Mouse (Mus musculus): ENCODE measurements around the gene Drc3.
A peak's percentile ranks its signal among the peaks of the same experiment; 100 is the strongest.

Gene Drc3

DNA sequence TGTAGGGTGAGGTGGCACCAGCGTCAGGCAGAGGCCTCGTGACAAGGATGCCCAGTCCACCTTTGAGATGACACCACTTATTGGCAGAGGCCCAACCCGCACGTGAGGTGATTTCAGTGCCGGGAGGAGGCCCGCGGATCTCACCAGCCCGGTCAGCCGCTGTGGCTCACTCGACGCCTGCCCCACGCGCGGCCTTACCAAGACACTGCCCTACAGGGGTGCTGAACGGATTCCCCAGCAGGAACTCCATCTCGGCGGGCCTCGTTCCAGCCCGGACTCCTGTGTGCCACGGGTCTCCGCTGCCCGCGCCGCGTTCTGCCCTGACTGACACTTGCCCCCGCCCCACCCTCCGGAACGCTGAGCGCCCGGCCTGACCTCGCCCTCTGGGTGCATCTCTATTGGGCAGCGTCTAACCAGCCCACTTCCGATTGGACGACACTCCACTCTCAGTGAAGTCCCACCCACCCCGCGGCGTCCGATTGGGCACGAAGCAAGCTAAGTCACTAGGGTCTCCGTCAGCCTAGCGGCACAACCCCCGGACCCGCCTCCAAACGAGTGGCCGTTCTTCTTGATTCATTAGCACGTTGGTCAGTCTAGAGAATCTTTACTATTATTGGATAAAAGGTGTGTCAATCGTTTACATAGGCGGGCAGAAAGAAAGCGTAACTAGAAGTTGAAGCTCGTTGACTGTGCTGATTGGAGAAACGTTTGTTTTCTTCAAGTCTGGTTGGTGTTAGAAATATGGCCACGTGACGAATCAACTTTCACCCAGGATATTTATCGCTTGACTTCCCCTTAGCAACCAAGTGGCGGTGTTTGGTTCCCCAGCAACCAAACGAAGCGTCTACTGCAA lies at the start of gene Drc3, which contains the start of gene Tom1l2:
TSS of gene Drc3 (plus strand) at position 771 of the 853 bp plus-strand sequence.
TSS of gene Tom1l2 (minus strand) at position 347 of the 853 bp plus-strand sequence.
- H3K27me3 ChIP-seq (ENCODE audit: control insufficient read depth, insufficient read depth, low read length, poor library complexity, severe bottlenecking): no peaks in the 10 kb centered on the region
- no peaks in the 10 kb centered on the region for H3K36me3 ChIP-seq (ENCODE audit: control insufficient read depth, insufficient read depth, low read length, poor library complexity, severe bottlenecking)
- DNase-seq (ENCODE audit: low read depth, low spot score): peak; percentile 100

- no peak for DNase-seq (ENCODE audit: low read depth, low spot score)
- H3K27me3 ChIP-seq (ENCODE audit: control insufficient read depth, insufficient read depth, low read length, poor library complexity, severe bottlenecking): no peaks in the 10 kb centered on the region
- H3K36me3 ChIP-seq (ENCODE audit: control insufficient read depth, insufficient read depth, low read length, poor library complexity, severe bottlenecking): no peaks in the 10 kb centered on the region
Observed at GRCm38 (mm10) chr11:60303497-60303896, 49.6 kb upstream of the Drc3 start.

- Histone ChIP-seq H3K27me3 (ENCODE audit: control insufficient read depth, insufficient read depth, low read length, poor library complexity, severe bottlenecking) (no peaks in the 10 kb centered on the region), H3K36me3 (ENCODE audit: control insufficient read depth, insufficient read depth, low read length, poor library complexity, severe bottlenecking) (no peaks in the 10 kb centered on the region)
- DNase-seq (ENCODE audit: low read depth, low spot score): peak; percentile 68
Observed at GRCm38 (mm10) chr11:60305611-60306010, 47.5 kb upstream of the Drc3 start.

GRCm38 (mm10) chr11:60306834-60307233 lies 46.3 kb upstream of the Drc3 start:
- no peaks in the 10 kb centered on the region for H3K27me3 ChIP-seq (ENCODE audit: control insufficient read depth, insufficient read depth, low read length, poor library complexity, severe bottlenecking)
- H3K36me3 ChIP-seq (ENCODE audit: control insufficient read depth, insufficient read depth, low read length, poor library complexity, severe bottlenecking): no peaks in the 10 kb centered on the region
- peak; percentile 58 for DNase-seq (ENCODE audit: low read depth, low spot score)

- Histone ChIP-seq H3K27me3 (ENCODE audit: control insufficient read depth, insufficient read depth, low read length, poor library complexity, severe bottlenecking) (no peaks in the 10 kb centered on the region), H3K36me3 (ENCODE audit: control insufficient read depth, insufficient read depth, low read length, poor library complexity, severe bottlenecking) (no peaks in the 10 kb centered on the region)
- peak; percentile 66 for DNase-seq (ENCODE audit: low read depth, low spot score)
Observed at GRCm38 (mm10) chr11:60307375-60307825, 45.7 kb upstream of the Drc3 start.

GRCm38 (mm10) chr11:60308061-60308460 lies 45.1 kb upstream of the Drc3 start:
- Histone ChIP-seq H3K27me3 (ENCODE audit: control insufficient read depth, insufficient read depth, low read length, poor library complexity, severe bottlenecking) (no peaks in the 10 kb centered on the region), H3K36me3 (ENCODE audit: control insufficient read depth, insufficient read depth, low read length, poor library complexity, severe bottlenecking) (0 out of 2 replicates have a peak, but pooled peaks cover under 1% of the 10 kb centered on the region)
- DNase-seq (ENCODE audit: low read depth, low spot score): no peak

DNA sequence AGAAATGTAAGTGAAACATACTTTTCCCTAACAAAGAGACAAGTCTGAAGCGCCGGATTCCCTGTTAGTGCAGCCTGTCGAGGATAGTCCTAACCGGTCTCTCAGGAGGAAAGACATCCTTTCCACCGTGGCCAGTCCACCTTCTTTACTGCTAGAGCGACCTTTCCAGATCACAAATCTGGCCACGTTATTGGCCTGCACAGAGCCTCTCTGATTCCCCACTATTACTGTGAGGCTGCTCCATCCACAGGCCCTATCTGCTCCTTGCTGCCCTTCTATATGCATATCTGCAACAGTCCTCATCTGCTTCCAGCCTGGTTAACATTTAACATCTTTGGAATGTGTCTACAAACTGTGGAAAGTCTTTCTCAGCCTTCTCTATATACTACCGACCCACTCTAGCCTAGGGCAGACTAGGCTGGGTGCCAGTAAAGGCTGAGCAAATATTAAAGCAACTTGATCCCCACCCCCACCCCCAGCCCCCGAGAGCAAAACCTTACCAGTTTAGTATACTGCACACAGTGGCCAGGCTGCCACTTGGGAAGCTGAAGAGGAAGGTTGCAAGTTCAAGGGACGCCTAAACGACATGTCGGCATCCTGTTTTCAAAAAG lies 44.5 kb upstream of the Drc3 start:
- no peak for DNase-seq (ENCODE audit: low read depth, low spot score)
- 0 out of 2 replicates have a peak, but pooled peaks cover 2% of the 10 kb centered on the region for H3K36me3 ChIP-seq (ENCODE audit: control insufficient read depth, insufficient read depth, low read length, poor library complexity, severe bottlenecking)
- H3K27me3 ChIP-seq (ENCODE audit: control insufficient read depth, insufficient read depth, low read length, poor library complexity, severe bottlenecking): no peaks in the 10 kb centered on the region

GRCm38 (mm10) chr11:60309875-60310274 lies 43.3 kb upstream of the Drc3 start:
- DNase-seq (ENCODE audit: low read depth, low spot score): no peak
- Histone ChIP-seq H3K36me3 (ENCODE audit: control insufficient read depth, insufficient read depth, low read length, poor library complexity, severe bottlenecking) (0 out of 2 replicates have a peak, but pooled peaks cover 2% of the 10 kb centered on the region), H3K27me3 (ENCODE audit: control insufficient read depth, insufficient read depth, low read length, poor library complexity, severe bottlenecking) (no peaks in the 10 kb centered on the region)

DNA sequence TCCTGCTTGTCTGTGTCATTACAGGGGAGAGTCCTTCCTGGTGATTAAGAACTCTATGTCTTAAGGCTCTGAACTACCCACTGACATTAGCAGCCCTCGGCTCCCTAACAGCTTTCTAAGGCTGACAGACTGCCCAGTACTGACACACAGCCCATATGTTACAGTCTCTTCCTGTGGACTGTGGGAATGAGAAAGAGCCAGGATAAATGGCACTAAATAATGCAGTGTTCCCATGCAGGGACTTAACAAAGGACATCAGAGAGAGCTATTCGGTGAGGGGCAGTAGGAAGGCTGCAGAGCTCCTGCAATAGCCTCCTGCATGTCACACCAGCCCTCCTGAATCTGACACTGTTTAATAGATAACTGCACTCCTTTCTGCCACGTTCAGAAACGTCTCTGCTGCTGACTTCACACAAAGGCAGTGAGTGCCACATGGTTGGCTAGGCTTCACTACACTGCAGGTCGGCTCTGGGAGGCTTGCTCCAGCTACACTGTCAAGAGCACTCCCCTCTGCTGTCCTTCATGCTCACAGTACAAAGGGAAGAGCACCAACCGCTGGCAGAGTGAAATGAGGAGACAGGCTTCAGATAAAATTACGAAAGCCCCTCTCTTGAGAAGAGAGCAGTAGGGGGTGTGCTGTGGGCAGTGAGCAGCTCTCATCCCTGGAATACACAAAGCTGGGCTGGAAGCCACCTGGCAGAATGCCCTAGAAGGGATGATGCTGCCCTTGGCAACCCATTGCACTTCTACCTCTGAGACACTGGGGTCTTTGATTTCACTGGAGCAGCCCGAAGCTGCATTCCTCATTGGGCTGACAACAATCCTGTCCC lies 41.9 kb upstream of the Drc3 start:
- Histone ChIP-seq H3K36me3 (ENCODE audit: control insufficient read depth, insufficient read depth, low read length, poor library complexity, severe bottlenecking) (0 out of 2 replicates have a peak, but pooled peaks cover 2% of the 10 kb centered on the region), H3K27me3 (ENCODE audit: control insufficient read depth, insufficient read depth, low read length, poor library complexity, severe bottlenecking) (no peaks in the 10 kb centered on the region)
- DNase-seq (ENCODE audit: low read depth, low spot score): no peak

DNA sequence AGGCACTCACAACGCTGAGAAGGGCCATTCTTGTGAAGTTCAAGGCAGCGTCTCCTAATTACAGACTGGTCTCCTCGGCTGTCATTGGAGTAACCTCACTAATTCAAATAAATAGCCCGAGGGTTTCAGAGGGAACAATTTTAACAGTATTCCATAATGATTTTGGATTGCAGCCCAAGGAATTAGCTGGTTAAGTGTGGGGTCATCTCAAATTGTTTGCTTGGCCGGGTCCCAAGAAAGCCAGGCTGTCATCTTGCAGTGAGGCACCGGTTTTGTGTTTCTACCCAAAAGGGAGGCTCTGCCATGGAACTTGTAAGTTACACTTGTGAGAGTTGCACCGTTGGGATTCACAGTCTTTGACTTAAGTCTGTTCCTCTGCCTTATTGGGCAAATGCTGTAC lies 36.9 kb upstream of the Drc3 start:
- Histone ChIP-seq H3K27me3 (ENCODE audit: control insufficient read depth, insufficient read depth, low read length, poor library complexity, severe bottlenecking) (no peaks in the 10 kb centered on the region), H3K36me3 (ENCODE audit: control insufficient read depth, insufficient read depth, low read length, poor library complexity, severe bottlenecking) (0 out of 2 replicates have a peak, but pooled peaks cover 2% of the 10 kb centered on the region)
- DNase-seq (ENCODE audit: low read depth, low spot score): no peak

DNA sequence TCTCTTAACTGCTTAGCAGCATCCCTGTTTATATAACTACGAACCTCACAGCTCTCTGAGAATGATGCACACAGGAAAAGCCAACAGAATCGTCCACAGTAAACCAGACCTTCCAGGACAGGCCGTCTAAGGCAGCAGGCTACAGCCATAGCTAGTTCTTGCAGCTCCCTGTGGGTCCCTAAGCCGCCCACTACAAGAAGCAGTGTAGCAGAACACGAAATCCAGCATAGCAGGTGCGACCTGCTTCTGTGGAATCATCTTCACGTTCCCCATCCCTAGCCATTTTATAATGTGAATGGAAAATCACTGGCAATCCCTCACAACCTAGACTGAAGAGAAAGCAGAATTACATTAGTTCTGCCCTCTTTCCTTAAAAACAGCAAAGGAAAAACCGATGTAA lies 36.2 kb upstream of the Drc3 start:
- 0 out of 2 replicates have a peak, but pooled peaks cover 2% of the 10 kb centered on the region for H3K36me3 ChIP-seq (ENCODE audit: control insufficient read depth, insufficient read depth, low read length, poor library complexity, severe bottlenecking)
- no peaks in the 10 kb centered on the region for H3K27me3 ChIP-seq (ENCODE audit: control insufficient read depth, insufficient read depth, low read length, poor library complexity, severe bottlenecking)
- DNase-seq (ENCODE audit: low read depth, low spot score): no peak

GRCm38 (mm10) chr11:60317376-60318102 lies 35.6 kb upstream of the Drc3 start:
- Histone ChIP-seq H3K27me3 (ENCODE audit: control insufficient read depth, insufficient read depth, low read length, poor library complexity, severe bottlenecking) (no peaks in the 10 kb centered on the region), H3K36me3 (ENCODE audit: control insufficient read depth, insufficient read depth, low read length, poor library complexity, severe bottlenecking) (0 out of 2 replicates have a peak, but pooled peaks cover 2% of the 10 kb centered on the region)
- no peak for DNase-seq (ENCODE audit: low read depth, low spot score)

GRCm38 (mm10) chr11:60318716-60319115 lies 34.4 kb upstream of the Drc3 start:
- Histone ChIP-seq H3K36me3 (ENCODE audit: control insufficient read depth, insufficient read depth, low read length, poor library complexity, severe bottlenecking) (no peaks in the 10 kb centered on the region), H3K27me3 (ENCODE audit: control insufficient read depth, insufficient read depth, low read length, poor library complexity, severe bottlenecking) (no peaks in the 10 kb centered on the region)
- DNase-seq (ENCODE audit: low read depth, low spot score): no peak

Data from splenic B cell, adult 2 months (primary cell).